In genomic region chr7:24529580-24529979, GRCm38 (mm10) we compare ENCODE assay signal across 8 mouse cellular contexts. TPM values are rescaled to one million over a fixed set of nuclear protein-coding genes. Genes with fewer than 3 reads are reported as not detected.
DNase-seq lines count a peak whose midpoint lies in the region; ATAC-seq lines count a peak whose summit lies in the region.

No protein-coding gene starts in this region.

- H3K4me2 ChIP-seq in liver, embryonic 11.5 days = peak overlapping the region; percentile 96

- 65% methylated on average over 11 of the region's 11 CpGs for WGBS in forebrain, embryonic 10.5 days
- WGBS in liver, embryonic 11.5 days = 49% methylated on average over 11 of the region's 11 CpGs

- H3K9ac ChIP-seq in liver, embryonic 11.5 days (ENCODE audit: low read depth, low read length) = peak overlapping the region; percentile 77

- peaks cover 29% of the 10 kb centered on the region for H3K27me3 ChIP-seq in forebrain, embryonic 10.5 days (ENCODE audit: poor library complexity, severe bottlenecking)
- H3K27me3 ChIP-seq in liver, embryonic 11.5 days (replicated peaks; ENCODE audit: control insufficient read depth, insufficient read depth, low read length) = peaks cover 13% of the 10 kb centered on the region

- no peak for ATAC-seq in liver, embryonic 11.5 days (replicated peaks; ENCODE audit: low FRiP score)

- peaks cover 18% of the 10 kb centered on the region for H3K36me3 ChIP-seq in forebrain, embryonic 10.5 days (replicated peaks)
- peaks cover 9% of the 10 kb centered on the region for H3K36me3 ChIP-seq in liver, embryonic 11.5 days (ENCODE audit: control insufficient read depth, insufficient read depth, low read length)

- peak overlapping the region; percentile 62 for H3K4me3 ChIP-seq in forebrain, embryonic 10.5 days
- peak overlapping the region; percentile 67 for H3K4me3 ChIP-seq in liver, embryonic 11.5 days (ENCODE audit: low read depth, low read length)

- intact Hi-C loops in heart, postnatal 10 days (cut with DNase I) = no loop called here

- DNase-seq in heart, adult 11 months = peak; percentile 93
- no peak for DNase-seq in heart, postnatal 10 days
- peak; percentile 39 for DNase-seq in 416B (ENCODE audit: low read depth)
- no peak for DNase-seq in forebrain, embryonic 10.5 days (ENCODE audit: extremely low spot score, low spot score)
- no peak for DNase-seq in liver, embryonic 11.5 days (ENCODE audit: low spot score)
- DNase-seq in frontal cortex, postnatal 25 days (ENCODE audit: low spot score in 2 of 2) = no peak
- no peak for DNase-seq in frontal cortex, adult 2 months (ENCODE audit: extremely low spot score in 1 of 2, low spot score in 1 of 2)
- no peak for DNase-seq in frontal cortex, postnatal 10 days (ENCODE audit: low spot score in 2 of 2)

- H3K27ac ChIP-seq in forebrain, embryonic 10.5 days = peak overlapping the region; percentile 89
- H3K27ac ChIP-seq in liver, embryonic 11.5 days (ENCODE audit: low read depth, low read length) = peak overlapping the region; percentile 71; the same call in 1 of the 2 replicates

- H3K9me3 ChIP-seq in forebrain, embryonic 10.5 days = no peaks in the 10 kb centered on the region; the same call in 1 of the 2 replicates
- H3K9me3 ChIP-seq in liver, embryonic 11.5 days (ENCODE audit: control insufficient read depth, low read length) = no peaks in the 10 kb centered on the region

- peaks cover 42% of the 10 kb centered on the region for H3K4me1 ChIP-seq in forebrain, embryonic 10.5 days
- H3K4me1 ChIP-seq in liver, embryonic 11.5 days (replicated peaks; ENCODE audit: control insufficient read depth, insufficient read depth, low read length) = peaks cover 15% of the 10 kb centered on the region

RNA-seq across cellular contexts. Expression of gene Irgq, which starts 0.9 kb away (rescaled TPM):
- 10 to 100 TPM; 18.3 to 20.1 TPM for total RNA-seq in heart, postnatal 10 days (2021)
- polyA plus RNA-seq in forebrain, embryonic 10.5 days (2016; fragmentation: Nextera tagmentation; extraction: Ambion mirVana) = 6.9 and 7.3 TPM in 2 replicates
- 3.5 and 4.1 TPM in 2 replicates for polyA plus RNA-seq in liver, embryonic 11.5 days (2014; fragmentation: Nextera tagmentation; extraction: Ambion mirVana)
- 46.3 and 46.7 TPM in 2 replicates for polyA plus RNA-seq in frontal cortex, adult 2 months (2012; rRNA removed)

RNA-seq across cellular contexts. Expression of gene Pinlyp, which starts 16.3 kb away (rescaled TPM):
- not detected for total RNA-seq in heart, postnatal 10 days (2021)
- polyA plus RNA-seq in forebrain, embryonic 10.5 days (2016; fragmentation: Nextera tagmentation; extraction: Ambion mirVana) = not detected in 2 replicates
- not detected in 2 replicates for polyA plus RNA-seq in liver, embryonic 11.5 days (2014; fragmentation: Nextera tagmentation; extraction: Ambion mirVana)
- polyA plus RNA-seq in frontal cortex, adult 2 months (2012; rRNA removed) = not detected in 2 replicates

RNA-seq across cellular contexts. Expression of gene Xrcc1, which starts 16.5 kb away (rescaled TPM):
- 10 to 100 TPM; 28.8 to 33.2 TPM for total RNA-seq in heart, postnatal 10 days (2021)
- polyA plus RNA-seq in forebrain, embryonic 10.5 days (2016; fragmentation: Nextera tagmentation; extraction: Ambion mirVana) = 174 and 177 TPM in 2 replicates
- 91.0 and 102 TPM in 2 replicates for polyA plus RNA-seq in liver, embryonic 11.5 days (2014; fragmentation: Nextera tagmentation; extraction: Ambion mirVana)
- polyA plus RNA-seq in frontal cortex, adult 2 months (2012; rRNA removed) = 48.8 and 49.0 TPM in 2 replicates

RNA-seq across cellular contexts. Expression of gene AC161166.1, which starts 17.3 kb away (rescaled TPM):
- not detected for total RNA-seq in heart, postnatal 10 days (2021)
- 0.82 and 1.3 TPM in 2 replicates for polyA plus RNA-seq in forebrain, embryonic 10.5 days (2016; fragmentation: Nextera tagmentation; extraction: Ambion mirVana)
- 0.34 TPM in 1 of 2 replicates, not detected in the other for polyA plus RNA-seq in liver, embryonic 11.5 days (2014; fragmentation: Nextera tagmentation; extraction: Ambion mirVana)
- polyA plus RNA-seq in frontal cortex, adult 2 months (2012; rRNA removed) = not detected in 2 replicates

RNA-seq across cellular contexts. Expression of gene Zfp428, which starts 22.8 kb away (rescaled TPM):
- total RNA-seq in heart, postnatal 10 days (2021) = 10 to 100 TPM; 15.3 to 18.8 TPM
- polyA plus RNA-seq in forebrain, embryonic 10.5 days (2016; fragmentation: Nextera tagmentation; extraction: Ambion mirVana) = 111 and 113 TPM in 2 replicates
- 20.3 and 23.0 TPM in 2 replicates for polyA plus RNA-seq in liver, embryonic 11.5 days (2014; fragmentation: Nextera tagmentation; extraction: Ambion mirVana)
- 82.8 and 84.1 TPM in 2 replicates for polyA plus RNA-seq in frontal cortex, adult 2 months (2012; rRNA removed)

Comparison
In these comparisons a context has a peak if more than half of its experiments do, and no peak if none do; other contexts are left out.
1. DNase-seq: peak in heart, adult 11 months (single experiment) and 416B (single experiment); none in heart, postnatal 10 days (0 of 2), forebrain, embryonic 10.5 days (single experiment), liver, embryonic 11.5 days (single experiment), frontal cortex, postnatal 25 days (0 of 2), frontal cortex, adult 2 months (0 of 2) and frontal cortex, postnatal 10 days (0 of 2).